24 mouse cellular contexts compared by ENCODE assay signal in the genomic region with DNA sequence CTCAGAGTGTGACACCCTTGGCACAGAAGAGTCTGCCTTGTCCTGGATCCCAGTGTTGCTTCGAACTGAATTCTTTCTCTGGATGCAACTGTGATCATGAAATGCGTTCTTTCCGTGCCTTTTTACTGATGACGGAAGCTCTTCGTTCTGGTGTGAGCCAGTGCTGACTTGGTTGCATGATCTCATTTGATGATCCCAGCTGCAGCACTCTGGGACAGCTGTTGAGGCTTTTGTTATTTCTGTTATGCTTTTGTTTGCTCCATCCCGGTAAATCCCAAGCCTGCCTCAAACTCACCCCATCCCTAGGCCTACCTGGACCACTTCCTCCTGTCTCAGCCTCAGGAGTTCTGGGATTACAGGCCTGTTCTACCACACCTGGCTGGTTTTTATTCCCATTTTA. TPM values are rescaled to one million over a fixed set of nuclear protein-coding genes. Genes with fewer than 3 reads are reported as not detected.
A peak's percentile ranks its signal among the peaks of the same experiment; 100 is the strongest.
DNase-seq lines count a peak whose midpoint lies in the region; ATAC-seq and TF ChIP-seq lines count a peak whose summit lies in the region.
"Had no signal": no experiment of that assay in that cellular context is flagged by ENCODE, and none has a peak within 500 bp of the region (broad histone marks: within the 10 kb centered on the region; RNA-seq: fewer than 3 reads in every experiment).

No protein-coding gene starts in this region.

- ATAC-seq in erythroblast, adult 5-6 weeks (replicated peaks; ENCODE audit: low FRiP score, poor library complexity, severe bottlenecking): no peak
- ATAC-seq in heart, embryonic 12.5 days (ENCODE audit: insufficient number of reproducible peaks, low FRiP score): no peak
- ATAC-seq in liver, postnatal 0 days: no peak
- ATAC-seq in neural tube, embryonic 15.5 days (ENCODE audit: low FRiP score): no peak
- ATAC-seq: activated CD4-positive, CD25-positive, alpha-beta regulatory T cell, adult 4 months; CD4-positive, CD25-positive, alpha-beta regulatory T cell, adult 4 months; hindbrain, postnatal 0 days; intestine, postnatal 0 days; midbrain, embryonic 16.5 days; Patski had no signal

- no peak overlapping the region for H3K9ac ChIP-seq in heart, embryonic 12.5 days
- H3K9ac ChIP-seq in liver, postnatal 0 days (replicated peaks): no peak overlapping the region
- H3K9ac ChIP-seq in neural tube, embryonic 15.5 days (replicated peaks): no peak overlapping the region
- H3K9ac ChIP-seq: embryonic facial prominence, embryonic 13.5 days; heart, embryonic 15.5 days had no signal

- H3K36me3 ChIP-seq in erythroblast, embryonic 14.5 days (ENCODE audit: control insufficient read depth): peaks cover 5% of the 10 kb centered on the region; the same call in 1 of the 2 replicates
- no peaks in the 10 kb centered on the region for H3K36me3 ChIP-seq in heart, embryonic 12.5 days
- no peaks in the 10 kb centered on the region for H3K36me3 ChIP-seq in liver, postnatal 0 days (replicated peaks; ENCODE audit: insufficient read depth, low read length)
- H3K36me3 ChIP-seq in neural tube, embryonic 15.5 days: no peaks in the 10 kb centered on the region
- H3K36me3 ChIP-seq: embryonic facial prominence, embryonic 13.5 days; heart, embryonic 15.5 days; hindbrain, embryonic 10.5 days; limb, embryonic 10.5 days had no signal

- intact Hi-C loops in heart, postnatal 14 days (cut with DNase I): no loop called here

- H3K9me3 ChIP-seq in erythroblast, embryonic 14.5 days (ENCODE audit: control insufficient read depth, low read length): no peaks in the 10 kb centered on the region
- no peaks in the 10 kb centered on the region for H3K9me3 ChIP-seq in heart, embryonic 12.5 days (replicated peaks)
- no peaks in the 10 kb centered on the region for H3K9me3 ChIP-seq in liver, postnatal 0 days (ENCODE audit: low read length)
- H3K9me3 ChIP-seq in neural tube, embryonic 15.5 days (replicated peaks): no peaks in the 10 kb centered on the region
- H3K9me3 ChIP-seq: embryonic facial prominence, embryonic 13.5 days; heart, embryonic 15.5 days; hindbrain, embryonic 10.5 days; limb, embryonic 10.5 days; megakaryocyte, embryonic 14.5 days had no signal

- H3K4me2 ChIP-seq in heart, embryonic 12.5 days: no peak overlapping the region
- no peak overlapping the region for H3K4me2 ChIP-seq in liver, postnatal 0 days (ENCODE audit: low read depth, low read length)
- H3K4me2 ChIP-seq in neural tube, embryonic 15.5 days: no peak overlapping the region
- H3K4me2 ChIP-seq: embryonic facial prominence, embryonic 13.5 days; heart, embryonic 15.5 days had no signal

- no peak for DNase-seq in heart, postnatal 14 days
- no peak for DNase-seq in layer of hippocampus, adult 2 months (ENCODE audit: low spot score in 2 of 2)
- no peak for DNase-seq in layer of hippocampus, adult 9-11 months
- no peak for DNase-seq in liver, postnatal 0 days
- DNase-seq: adrenal gland, postnatal 10 days; cerebellum, adult 9-11 months; lung, adult 18-20 months; right cerebral cortex, postnatal 25 days; thymus, postnatal 4 days had no signal

- peak overlapping the region; percentile 57 for H3K4me3 ChIP-seq in erythroblast, embryonic 14.5 days (replicated peaks)
- H3K4me3 ChIP-seq in heart, embryonic 12.5 days: no peak overlapping the region
- no peak overlapping the region for H3K4me3 ChIP-seq in layer of hippocampus, adult 2 months
- no peak overlapping the region for H3K4me3 ChIP-seq in liver, postnatal 0 days (ENCODE audit: low read depth, low read length)
- no peak overlapping the region for H3K4me3 ChIP-seq in neural tube, embryonic 15.5 days (replicated peaks)
- H3K4me3 ChIP-seq: embryonic facial prominence, embryonic 13.5 days; heart, embryonic 15.5 days; hindbrain, embryonic 10.5 days; limb, embryonic 10.5 days; megakaryocyte, embryonic 14.5 days had no signal

- H3K27ac ChIP-seq in heart, embryonic 12.5 days (ENCODE audit: poor library complexity, severe bottlenecking): 0 out of 2 replicates have a peak overlapping the region, but pooled peaks have one; percentile 10
- peak overlapping the region; percentile 23; the same call in 1 of the 2 replicates for H3K27ac ChIP-seq in layer of hippocampus, adult 2 months
- peak overlapping the region; percentile 80 for H3K27ac ChIP-seq in liver, postnatal 0 days (ENCODE audit: low read depth)
- no peak overlapping the region for H3K27ac ChIP-seq in neural tube, embryonic 15.5 days (replicated peaks)
- H3K27ac ChIP-seq: embryonic facial prominence, embryonic 13.5 days; heart, embryonic 15.5 days; hindbrain, postnatal 0 days; limb, embryonic 10.5 days had no signal

- peaks cover 68% of the 10 kb centered on the region for H3K4me1 ChIP-seq in erythroblast, embryonic 14.5 days (ENCODE audit: control insufficient read depth)
- peaks cover 15% of the 10 kb centered on the region for H3K4me1 ChIP-seq in heart, embryonic 12.5 days (replicated peaks)
- H3K4me1 ChIP-seq in liver, postnatal 0 days (ENCODE audit: insufficient read depth): peaks cover 17% of the 10 kb centered on the region
- peaks cover 12% of the 10 kb centered on the region for H3K4me1 ChIP-seq in neural tube, embryonic 15.5 days

- H3K27me3 ChIP-seq in erythroblast, embryonic 14.5 days (ENCODE audit: control insufficient read depth): no peaks in the 10 kb centered on the region; the same call in 1 of the 2 replicates
- H3K27me3 ChIP-seq in heart, embryonic 12.5 days (replicated peaks): no peaks in the 10 kb centered on the region
- no peaks in the 10 kb centered on the region for H3K27me3 ChIP-seq in liver, postnatal 0 days (ENCODE audit: insufficient read depth, low read length)
- H3K27me3 ChIP-seq in neural tube, embryonic 15.5 days (replicated peaks): no peaks in the 10 kb centered on the region
- H3K27me3 ChIP-seq: embryonic facial prominence, embryonic 13.5 days; heart, embryonic 15.5 days; megakaryocyte, embryonic 14.5 days; Patski had no signal

- WGBS in heart, embryonic 12.5 days: 83% methylated on average over 6 of the region's 6 CpGs
- WGBS in liver, postnatal 0 days (ENCODE audit: insufficient replicate concordance): 89% methylated on average over 6 of the region's 6 CpGs
- WGBS in neural tube, embryonic 15.5 days: 70% methylated on average over 6 of the region's 6 CpGs

- TF ChIP-seq CTCF in layer of hippocampus, adult 2 months (conservative IDR thresholded peaks at IDR 0.05): no peak
- no peak for TF ChIP-seq CTCF in liver, postnatal 0 days (IDR thresholded peaks at IDR 0.05; ENCODE audit: low read depth)

- no peak for TF ChIP-seq EP300 in liver, postnatal 0 days (IDR thresholded peaks at IDR 0.05; ENCODE audit: low read depth)

RNA-seq across cellular contexts. Expression of a gene that starts 4.1 kb away (rescaled TPM):
- 21.2 and 28.8 TPM in 2 replicates for polyA plus RNA-seq in erythroblast, embryonic 14.5 days (2012)
- total RNA-seq in erythroblast, adult 5-6 weeks (2015; ENCODE audit: low replicate concordance): 103 and 137 TPM in 2 replicates
- 135 and 144 TPM in 2 replicates for total RNA-seq in erythroblast, adult 5-6 weeks (2017; ENCODE audit: low replicate concordance)
- polyA plus RNA-seq in heart, embryonic 12.5 days (2016; fragmentation: Nextera tagmentation; extraction: Ambion mirVana): 152 and 155 TPM in 2 replicates
- total RNA-seq in heart, postnatal 14 days (2021): 100 to 1,000 TPM; 270 to 280 TPM
- 10 to 100 TPM; 59.6 to 65.6 TPM for total RNA-seq in layer of hippocampus, adult 2 months (2021)
- polyA plus RNA-seq in liver, postnatal 0 days (2015; fragmentation: Nextera tagmentation; extraction: Ambion mirVana): 52.9 and 56.7 TPM in 2 replicates
- 73.5 and 75.5 TPM in 2 replicates for polyA plus RNA-seq in neural tube, embryonic 15.5 days (2015; fragmentation: Nextera tagmentation; extraction: Ambion mirVana)

RNA-seq across cellular contexts. Expression of a gene that starts 53.1 kb away (rescaled TPM):
- 4.4 and 6.9 TPM in 2 replicates for polyA plus RNA-seq in erythroblast, embryonic 14.5 days (2012)
- total RNA-seq in erythroblast, adult 5-6 weeks (2015; ENCODE audit: low replicate concordance): 139 and 159 TPM in 2 replicates
- 19.4 and 23.5 TPM in 2 replicates for total RNA-seq in erythroblast, adult 5-6 weeks (2017; ENCODE audit: low replicate concordance)
- polyA plus RNA-seq in heart, embryonic 12.5 days (2016; fragmentation: Nextera tagmentation; extraction: Ambion mirVana): 266 and 274 TPM in 2 replicates
- 100 to 1,000 TPM in 1 of 2 experiments, 10 to 100 TPM in 1; 96.8 to 101 TPM for total RNA-seq in heart, postnatal 14 days (2021)
- total RNA-seq in layer of hippocampus, adult 2 months (2021): 100 to 1,000 TPM; 182 to 188 TPM
- polyA plus RNA-seq in liver, postnatal 0 days (2015; fragmentation: Nextera tagmentation; extraction: Ambion mirVana): 92.7 and 94.2 TPM in 2 replicates
- polyA plus RNA-seq in neural tube, embryonic 15.5 days (2015; fragmentation: Nextera tagmentation; extraction: Ambion mirVana): 358 and 359 TPM in 2 replicates

Comparison
In these comparisons a context has a peak if more than half of its experiments do, and no peak if none do; other contexts are left out.
1. RNA of a gene that starts 53.1 kb away (polyA plus RNA-seq): 358 to 359 TPM in neural tube, embryonic 15.5 days, 266 to 274 TPM in heart, embryonic 12.5 days and 92.7 to 94.2 TPM in liver, postnatal 0 days; 4.4 to 6.9 TPM in erythroblast, embryonic 14.5 days; every median in the first group is over 10 times any median in the second.